Mouse (Mus musculus) limb, embryonic 15.5 days (tissue): ENCODE results near the gene Cldn19. TPM values are rescaled to one million over a fixed set of nuclear protein-coding genes. Genes with fewer than 3 reads are reported as not detected.

Source experiments
- ATAC-seq: fragments of 200-750 bp; cut with Nextera tagmentation; 2 replicates; pipeline ENCODE4 v1.8.0; 2017; ENCODE audit warnings: low read depth, moderate TSS enrichment; ENCODE audit not compliant: insufficient number of reproducible peaks, low FRiP score, low TSS enrichment
- H3K27ac ChIP-seq: fragments of 300-500 bp; sonication (generic); 2 replicates; pipeline ENCODE4 v1.5.1; 2015; ENCODE audit warnings: moderate library complexity, mild to moderate bottlenecking, inconsistent platforms
- H3K27me3 ChIP-seq: fragments of 300-500 bp; sonication (generic); 2 replicates; pipeline ENCODE4 v1.6.1; 2015; ENCODE audit warnings: inconsistent platforms
- H3K36me3 ChIP-seq: fragments of 300-500 bp; sonication (generic); 2 replicates; pipeline ENCODE4 v1.6.1; 2015; ENCODE audit warnings: inconsistent platforms
- H3K4me1 ChIP-seq: fragments of 300-500 bp; sonication (generic); 2 replicates; pipeline ENCODE4 v1.6.1; 2015; ENCODE audit warnings: inconsistent platforms
- H3K4me2 ChIP-seq: fragments of 300-500 bp; sonication (generic); 2 replicates; pipeline ENCODE4 v1.6.1; 2015; ENCODE audit warnings: mild to moderate bottlenecking, inconsistent platforms
- H3K4me3 ChIP-seq: fragments of 300-500 bp; sonication (generic); 2 replicates; pipeline ENCODE4 v1.5.1; 2015; ENCODE audit warnings: mild to moderate bottlenecking, inconsistent platforms
- H3K9ac ChIP-seq: fragments of 300-500 bp; sonication (generic); 2 replicates; pipeline ENCODE4 v1.6.1; 2015; ENCODE audit warnings: inconsistent platforms
- H3K9me3 ChIP-seq: fragments of 300-500 bp; sonication (generic); 2 replicates; pipeline ENCODE4 v1.6.1; 2016; ENCODE audit warnings: inconsistent platforms
- WGBS: fragments of 180-500 bp; shearing (Covaris S2); methylation state at CpG from one replicate; pipeline ENCODE4 v1.1.7; 2015; 5-methylcytosine and 5-hydroxymethylcytosine counted together
- polyA plus RNA-seq: library from polyadenylated mRNA; unstranded; fragments of >200 nt; fragmentation: Nextera tagmentation; extraction: Ambion mirVana; gene quantifications from 2 replicates; pipeline ENCODE4 v1.2.1, GENCODE M21; 2015

Cldn19 gene
- polyA plus RNA-seq, 1 experiment from 2014 or later = 0.05 TPM

DNA sequence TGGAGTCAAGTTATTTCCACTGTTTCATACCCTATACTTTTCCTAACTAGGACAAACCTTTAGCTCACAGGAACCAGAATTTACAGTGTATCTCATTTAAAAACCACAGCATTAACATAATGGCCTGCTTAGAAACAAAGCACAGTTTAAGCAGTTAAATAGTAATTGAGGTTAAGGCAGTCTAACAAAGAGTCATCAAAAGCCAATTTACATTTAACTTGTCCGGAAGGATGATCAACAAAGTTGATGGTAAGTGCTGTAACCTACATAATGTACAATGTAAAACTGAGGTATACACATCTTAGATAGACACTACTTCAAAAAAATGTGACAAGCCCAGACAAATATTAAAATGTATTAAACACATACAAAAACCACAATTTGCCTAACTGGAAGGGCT lies 36.7 kb downstream of the Cldn19 start:
- peaks cover 14% of the 10 kb centered on the region for H3K4me1 ChIP-seq
- H3K4me2 ChIP-seq = peak overlapping the region; percentile 61
- 80% methylated on average over 1 of the region's 1 CpGs for WGBS
- H3K27ac ChIP-seq = no peak overlapping the region
- no peaks in the 10 kb centered on the region for H3K27me3 ChIP-seq
- 0 out of 2 replicates have a peak, but pooled peaks cover 8% of the 10 kb centered on the region for H3K36me3 ChIP-seq
- no peaks in the 10 kb centered on the region for H3K9me3 ChIP-seq
- peak overlapping the region; percentile 79 for H3K4me3 ChIP-seq
- no peak for ATAC-seq
- H3K9ac ChIP-seq = no peak overlapping the region; the same call in 1 of the 2 replicates

GRCm38 (mm10) chr4:119292771-119293573 lies 37.8 kb downstream of the Cldn19 start:
- Histone ChIP-seq H3K27ac (peak overlapping the region; percentile 57), H3K9ac (peak overlapping the region; percentile 78), H3K4me1 (peaks cover 14% of the 10 kb centered on the region), H3K4me3 (peak overlapping the region; percentile 79), H3K4me2 (peak overlapping the region; percentile 61), H3K9me3 (no peaks in the 10 kb centered on the region), H3K36me3 (0 out of 2 replicates have a peak, but pooled peaks cover 8% of the 10 kb centered on the region), H3K27me3 (no peaks in the 10 kb centered on the region)
- no peak for ATAC-seq
- WGBS = under 1% methylated on average over 24 of the region's 24 CpGs

DNA sequence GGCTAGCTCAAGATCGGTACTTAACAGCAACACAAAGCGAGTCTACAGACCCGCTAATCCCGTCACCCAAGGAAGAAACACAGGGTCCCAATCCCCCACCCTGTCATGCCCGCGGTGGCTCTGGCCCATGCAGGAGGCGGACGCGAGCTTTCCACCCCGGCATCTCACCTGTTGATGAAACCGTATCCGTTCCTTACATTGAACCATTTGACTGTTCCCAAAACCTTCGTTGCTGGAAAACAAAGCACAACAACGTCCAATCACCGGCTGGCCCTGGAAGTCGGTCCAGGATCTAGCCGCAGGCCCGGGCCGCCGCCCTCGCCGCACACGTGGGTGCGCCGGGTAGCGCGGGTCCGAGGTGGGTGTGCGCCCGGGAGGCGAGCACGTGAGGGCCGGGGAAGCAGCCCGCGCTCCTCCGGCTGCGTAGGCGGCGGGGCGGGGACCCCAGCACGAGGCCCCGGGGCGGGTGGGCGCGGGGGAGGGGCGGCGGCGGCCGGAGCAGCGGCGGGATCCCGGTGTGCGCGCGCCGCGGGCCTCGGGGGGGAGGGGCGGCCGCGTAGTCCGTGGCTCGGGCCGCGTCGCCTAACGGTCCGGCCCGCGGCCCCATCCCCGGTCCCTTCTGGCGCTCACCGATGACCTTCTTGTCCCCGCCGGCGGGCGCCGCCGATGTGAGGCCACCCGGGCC lies 38.5 kb downstream of the Cldn19 start:
- WGBS = under 1% methylated on average over 47 of the region's 80 CpGs
- H3K4me2 ChIP-seq = peak overlapping the region; percentile 61
- peak overlapping the region; percentile 79 for H3K4me3 ChIP-seq
- 0 out of 2 replicates have a peak, but pooled peaks cover 8% of the 10 kb centered on the region for H3K36me3 ChIP-seq
- no peaks in the 10 kb centered on the region for H3K27me3 ChIP-seq
- peaks cover 14% of the 10 kb centered on the region for H3K4me1 ChIP-seq
- H3K27ac ChIP-seq = peak overlapping the region; percentile 83
- ATAC-seq = no peak
- H3K9me3 ChIP-seq = no peaks in the 10 kb centered on the region
- H3K9ac ChIP-seq = peak overlapping the region; percentile 78

GRCm38 (mm10) chr4:119294415-119295133 lies 39.4 kb downstream of the Cldn19 start, which contains the start of gene Ybx1:
TSS of gene Ybx1 (minus strand) at chr4:119294604.
- H3K9ac ChIP-seq = peak within 1 kb of the TSS; percentile 86
- H3K27ac ChIP-seq = peak within 1 kb of the TSS; percentile 95
- ATAC-seq = peak; percentile 99
- H3K36me3 ChIP-seq = 0 out of 2 replicates have a peak, but pooled peaks cover 8% of the 10 kb centered on the region
- H3K27me3 ChIP-seq = no peaks in the 10 kb centered on the region
- peak within 1 kb of the TSS; percentile 79 for H3K4me3 ChIP-seq
- WGBS = under 1% methylated on average over 61 of the region's 61 CpGs
- H3K4me1 ChIP-seq = peaks cover 14% of the 10 kb centered on the region
- peak within 1 kb of the TSS; percentile 61 for H3K4me2 ChIP-seq
- H3K9me3 ChIP-seq = no peaks in the 10 kb centered on the region

DNA sequence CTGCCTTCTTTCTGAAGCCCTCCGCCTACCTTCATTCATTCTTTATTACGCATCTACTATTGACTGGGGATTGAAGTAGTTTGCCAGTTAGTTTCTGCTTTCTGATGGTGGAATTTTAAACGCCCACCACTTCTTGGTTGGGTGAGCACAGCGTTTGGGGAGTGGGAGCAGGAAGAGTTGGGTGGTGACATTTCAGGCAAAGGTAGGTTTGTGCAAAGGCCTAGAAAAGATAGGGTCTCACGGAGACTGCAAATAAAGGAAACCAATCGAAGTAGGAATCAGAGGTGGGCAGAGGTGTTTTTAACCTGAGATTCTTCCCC lies 39.9 kb downstream of the Cldn19 start:
- H3K27ac ChIP-seq = peak overlapping the region; percentile 95
- H3K4me2 ChIP-seq = peak overlapping the region; percentile 54
- no peak for ATAC-seq
- 0 out of 2 replicates have a peak, but pooled peaks cover 8% of the 10 kb centered on the region for H3K36me3 ChIP-seq
- H3K27me3 ChIP-seq = no peaks in the 10 kb centered on the region
- 11% methylated on average over 6 of the region's 6 CpGs for WGBS
- H3K4me3 ChIP-seq = peak overlapping the region; percentile 79
- peaks cover 14% of the 10 kb centered on the region for H3K4me1 ChIP-seq
- no peaks in the 10 kb centered on the region for H3K9me3 ChIP-seq
- peak overlapping the region; percentile 86 for H3K9ac ChIP-seq

DNA sequence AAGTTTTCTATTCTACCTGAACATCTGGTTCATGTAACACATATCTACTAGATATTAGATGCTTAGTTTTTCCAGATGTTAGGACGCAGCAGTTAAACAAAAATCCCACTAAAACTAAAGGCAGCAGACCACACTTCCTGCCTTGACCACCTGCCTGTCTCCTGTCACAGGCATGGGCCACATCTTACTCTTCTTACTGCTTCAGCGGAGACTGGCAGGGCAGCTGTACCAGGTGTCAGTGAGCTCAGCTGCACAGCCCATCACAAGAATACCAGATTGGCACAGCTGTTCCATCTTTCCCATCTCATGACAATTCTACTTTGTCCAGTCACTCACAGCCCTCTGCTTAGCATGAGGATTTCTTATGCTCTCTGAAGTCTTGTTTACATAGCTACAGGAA lies 42.1 kb downstream of the Cldn19 start:
- Histone ChIP-seq H3K27ac (no peak overlapping the region), H3K27me3 (no peaks in the 10 kb centered on the region), H3K4me2 (no peak overlapping the region), H3K4me3 (no peak overlapping the region), H3K9ac (no peak overlapping the region), H3K36me3 (no peaks in the 10 kb centered on the region), H3K4me1 (peaks cover 8% of the 10 kb centered on the region), H3K9me3 (no peaks in the 10 kb centered on the region)
- no peak for ATAC-seq
- 45% methylated on average over 2 of the region's 2 CpGs for WGBS

DNA sequence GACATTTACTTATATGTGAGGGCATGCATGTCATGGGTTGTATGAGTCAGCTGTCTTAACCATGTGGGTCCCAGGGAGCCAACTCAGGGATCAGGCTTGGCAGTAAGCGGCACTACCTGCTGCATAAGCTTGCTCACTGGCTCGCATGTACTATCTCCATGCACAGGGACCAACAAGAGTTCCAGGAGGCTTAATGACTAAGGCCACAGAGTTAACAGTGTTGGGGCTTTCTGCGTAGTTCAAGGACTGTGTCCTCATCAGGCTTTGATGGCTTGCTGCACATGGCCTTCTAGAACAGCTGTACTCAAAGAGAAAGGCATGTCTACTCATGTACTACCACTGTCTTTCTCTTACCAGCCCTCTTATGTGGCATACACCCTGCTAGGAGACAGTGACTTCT lies 45.5 kb downstream of the Cldn19 start:
- 90% methylated on average over 3 of the region's 3 CpGs for WGBS
- Histone ChIP-seq H3K4me3 (no peak overlapping the region), H3K27ac (no peak overlapping the region), H3K27me3 (no peaks in the 10 kb centered on the region), H3K4me1 (no peaks in the 10 kb centered on the region), H3K36me3 (0 out of 2 replicates have a peak, but pooled peaks cover 2% of the 10 kb centered on the region), H3K9ac (no peak overlapping the region), H3K9me3 (no peaks in the 10 kb centered on the region), H3K4me2 (no peak overlapping the region)
- no peak for ATAC-seq

GRCm38 (mm10) chr4:119301777-119302176 lies 46.6 kb downstream of the Cldn19 start:
- 84% methylated on average over 3 of the region's 3 CpGs for WGBS

DNA sequence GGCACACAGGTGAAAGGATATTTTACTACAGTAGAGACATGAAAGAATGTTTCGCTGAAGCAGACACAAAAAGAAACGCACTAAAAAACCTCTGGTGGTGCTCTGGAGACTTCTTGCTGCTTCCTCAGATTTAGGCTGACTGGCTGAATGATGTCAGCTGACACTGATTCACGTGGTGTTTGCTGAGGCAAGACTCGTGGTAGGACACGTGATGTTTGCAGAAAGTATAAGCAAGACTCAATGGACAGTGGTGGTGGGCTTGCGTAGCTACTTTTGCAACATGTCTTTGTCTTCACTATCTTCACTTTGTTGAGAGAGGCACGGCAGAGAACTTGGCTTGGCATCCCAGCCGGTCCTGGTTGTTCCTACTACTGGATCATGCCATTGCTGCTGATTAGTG lies 48.1 kb downstream of the Cldn19 start:
- Histone ChIP-seq H3K27me3 (no peaks in the 10 kb centered on the region), H3K4me1 (no peaks in the 10 kb centered on the region), H3K36me3 (peaks cover 20% of the 10 kb centered on the region), H3K4me2 (no peak overlapping the region), H3K4me3 (no peak overlapping the region), H3K9ac (no peak overlapping the region), H3K9me3 (no peaks in the 10 kb centered on the region), H3K27ac (no peak overlapping the region)
- 88% methylated on average over 8 of the region's 8 CpGs for WGBS
- no peak for ATAC-seq

More at GRCm38 (mm10) chr4:119301777-119302176, 46.6 kb downstream of the Cldn19 start:
- Histone ChIP-seq H3K27me3 (no peaks in the 10 kb centered on the region), H3K36me3 (peaks cover 5% of the 10 kb centered on the region), H3K4me1 (no peaks in the 10 kb centered on the region), H3K9me3 (no peaks in the 10 kb centered on the region), H3K4me2 (no peak overlapping the region), H3K27ac (no peak overlapping the region), H3K4me3 (no peak overlapping the region), H3K9ac (no peak overlapping the region)
- no peak for ATAC-seq

DNA sequence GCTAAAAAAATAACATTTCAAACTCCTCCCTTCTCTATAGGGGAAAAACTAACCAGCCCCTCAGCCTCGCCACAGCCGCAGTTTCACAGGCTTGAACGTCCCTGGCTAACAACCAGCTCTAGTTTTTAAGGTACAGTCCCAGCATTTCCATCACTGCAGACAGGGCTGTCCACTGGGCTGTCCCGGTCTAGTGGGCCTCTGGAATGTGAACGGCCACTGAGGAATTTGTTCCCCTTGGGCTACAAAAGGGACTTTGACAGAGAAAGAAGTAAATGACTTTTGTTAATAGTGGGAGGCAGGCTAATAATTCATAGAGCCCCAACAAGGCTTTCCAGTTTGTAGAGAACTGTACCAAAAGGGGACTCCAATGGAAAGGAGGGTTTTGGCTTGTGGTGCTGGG lies 50.2 kb downstream of the Cldn19 start:
- Histone ChIP-seq H3K4me1 (no peaks in the 10 kb centered on the region), H3K4me2 (no peak overlapping the region), H3K9ac (no peak overlapping the region), H3K4me3 (no peak overlapping the region), H3K27me3 (no peaks in the 10 kb centered on the region), H3K36me3 (peaks cover 30% of the 10 kb centered on the region), H3K27ac (no peak overlapping the region), H3K9me3 (no peaks in the 10 kb centered on the region)
- ATAC-seq = no peak
- WGBS = 66% methylated on average over 5 of the region's 5 CpGs
